Mouse (Mus musculus) thymus, postnatal 14 days (tissue): ENCODE results near the gene Vps50.
"Not testable (repeated sequence)": the region's sequence is repeated elsewhere in the genome, so short reads cannot be mapped to it uniquely, and the experiment has no call there.

Experiments used
- DNase-seq: peaks from one replicate; pipeline ENCODE4 v3.0.0; 2021

Vps50 gene

DNA sequence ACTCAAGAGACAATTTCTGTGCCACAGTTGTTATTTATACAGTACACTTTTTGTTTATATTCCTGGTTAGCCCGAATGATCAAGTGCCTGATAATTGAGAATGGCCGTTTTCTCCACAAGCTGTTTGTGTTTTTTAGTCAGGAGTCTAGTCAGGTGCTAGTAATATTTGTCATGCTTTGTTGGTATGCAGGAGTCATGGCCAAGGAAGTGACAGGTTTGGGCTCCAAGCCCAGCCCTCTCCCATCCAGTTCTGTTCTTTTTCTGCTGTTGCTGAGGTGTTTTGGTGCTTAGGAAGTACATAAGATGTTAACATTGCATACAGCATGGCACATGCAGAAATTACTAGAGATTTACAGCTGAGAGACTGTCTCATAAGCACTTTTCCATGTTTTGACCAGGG lies 41.3 kb downstream of the Vps50 start:
- DNase-seq, result no peak

- no peak for DNase-seq
These were observed 45.7 kb downstream of the Vps50 start for GRCm38 (mm10) chr6:3543862-3544261.

DNA sequence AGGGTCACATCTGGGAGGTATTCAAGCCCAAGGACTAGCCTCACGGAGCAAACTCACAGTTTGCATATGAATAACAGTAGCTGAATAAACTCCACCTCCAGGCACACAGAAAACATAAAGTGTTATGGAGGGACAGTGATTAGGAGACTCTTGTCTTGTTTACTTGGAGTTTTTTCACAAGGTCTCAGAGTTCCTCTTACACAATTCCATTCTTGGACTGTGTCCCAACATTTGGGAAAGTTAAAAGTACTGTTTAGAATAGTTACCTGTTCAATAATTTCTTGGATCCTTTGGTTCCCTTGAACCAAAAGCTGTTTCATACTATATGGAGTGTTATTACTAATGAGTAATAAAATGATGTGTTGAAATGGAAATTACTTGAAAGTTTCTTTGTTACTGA lies 46.8 kb downstream of the Vps50 start:
- no peak for DNase-seq

DNA sequence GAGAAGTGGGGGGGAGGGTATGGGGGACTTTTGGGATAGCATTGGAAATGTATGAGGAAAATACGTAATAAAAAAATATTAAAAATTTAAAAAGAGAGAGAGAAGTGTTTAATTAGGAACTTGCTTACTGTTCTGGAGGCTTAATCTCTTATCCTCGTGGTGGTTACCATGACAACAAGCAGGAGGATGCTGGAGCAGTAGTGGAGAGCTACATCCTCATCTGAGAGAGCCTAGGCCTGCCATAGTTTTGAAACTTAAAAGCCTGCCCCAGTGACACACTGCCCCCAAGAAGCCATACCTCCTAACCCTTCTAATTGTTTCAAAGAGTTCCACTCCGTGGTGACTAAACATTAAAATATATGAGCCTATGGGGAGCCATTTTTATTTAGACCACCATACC lies 50.8 kb downstream of the Vps50 start:
- DNase-seq, result no peak

DNA sequence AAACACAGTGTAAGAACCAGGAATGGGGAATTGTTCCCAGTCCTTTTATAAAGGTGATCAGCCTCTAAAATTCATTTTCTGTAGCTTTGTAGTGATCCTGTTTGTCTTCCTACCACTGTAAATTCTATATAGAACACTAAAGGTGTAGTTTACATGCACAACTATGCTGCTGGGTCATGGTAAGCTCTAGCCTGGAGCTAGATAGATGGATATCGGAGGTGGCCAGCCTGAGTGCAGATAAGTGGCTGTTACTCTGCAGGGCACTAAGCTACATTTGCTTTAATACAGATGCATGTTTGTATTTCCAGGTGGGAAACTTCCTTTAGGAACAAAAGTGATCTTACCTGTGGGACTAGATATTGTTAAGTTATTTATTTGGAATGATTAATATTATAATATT lies 51.8 kb downstream of the Vps50 start:
- DNase-seq, result no peak

GRCm38 (mm10) chr6:3552681-3553080 lies 54.5 kb downstream of the Vps50 start:
- DNase-seq, result not testable (repeated sequence)

GRCm38 (mm10) chr6:3557177-3557576 lies 59.0 kb downstream of the Vps50 start:
- DNase-seq, result no peak

DNA sequence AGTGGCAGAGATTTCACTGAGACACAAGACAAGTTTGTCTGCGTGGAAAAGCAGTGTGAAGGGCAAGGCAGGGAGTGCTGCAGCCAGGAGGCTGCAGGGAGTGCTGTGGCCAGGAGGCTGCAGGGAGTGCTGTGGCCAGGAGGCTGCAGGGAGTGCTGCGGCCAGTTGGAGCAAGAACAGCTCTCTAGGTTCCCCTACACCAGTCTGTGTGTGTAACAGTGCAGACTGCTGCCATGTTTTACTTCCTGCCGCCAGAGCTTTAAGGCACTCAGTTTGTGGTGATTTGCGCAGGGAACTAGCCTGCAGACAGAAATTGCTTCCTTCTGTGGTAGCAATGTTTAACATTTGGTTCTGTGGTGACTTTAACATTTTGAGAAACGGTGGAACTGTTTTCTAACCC lies 61.8 kb downstream of the Vps50 start:
- no peak for DNase-seq

GRCm38 (mm10) chr6:3562301-3562700 lies 64.1 kb downstream of the Vps50 start:
- no peak for DNase-seq

GRCm38 (mm10) chr6:3564118-3564517 lies 65.9 kb downstream of the Vps50 start:
- not testable (repeated sequence) for DNase-seq

- DNase-seq, result no peak
These were observed 66.8 kb downstream of the Vps50 start for GRCm38 (mm10) chr6:3565005-3565404.

- no peak for DNase-seq
These were observed 67.5 kb downstream of the Vps50 start for GRCm38 (mm10) chr6:3565667-3566066.

DNA sequence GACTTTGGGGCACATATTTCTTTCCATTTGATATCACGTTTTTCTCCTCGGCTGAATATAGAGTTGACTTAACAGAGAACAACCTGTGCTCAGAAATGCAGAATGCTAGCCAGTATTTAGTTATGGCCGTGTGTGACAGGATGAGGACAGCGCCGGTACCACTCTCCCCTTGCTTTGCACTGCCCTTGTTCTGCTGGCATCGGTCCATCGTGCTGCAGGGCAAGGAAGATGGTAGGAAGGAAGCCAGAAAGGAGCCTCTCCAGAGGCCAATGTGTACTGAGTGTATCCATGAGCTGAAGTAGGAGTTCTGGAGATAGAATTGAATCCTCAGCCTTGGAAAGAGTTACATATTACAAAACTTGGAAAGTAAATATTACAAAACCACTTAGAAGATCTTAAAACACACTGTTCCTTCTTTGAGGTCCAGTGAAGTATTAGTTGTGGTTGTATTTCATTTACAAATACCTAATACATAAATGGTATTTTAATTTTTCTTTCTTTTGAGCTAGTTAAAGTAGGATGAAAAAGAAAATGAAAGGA lies 69.0 kb downstream of the Vps50 start:
- no peak for DNase-seq

- DNase-seq, result no peak
These were observed 74.1 kb downstream of the Vps50 start for GRCm38 (mm10) chr6:3572221-3572815.

DNA sequence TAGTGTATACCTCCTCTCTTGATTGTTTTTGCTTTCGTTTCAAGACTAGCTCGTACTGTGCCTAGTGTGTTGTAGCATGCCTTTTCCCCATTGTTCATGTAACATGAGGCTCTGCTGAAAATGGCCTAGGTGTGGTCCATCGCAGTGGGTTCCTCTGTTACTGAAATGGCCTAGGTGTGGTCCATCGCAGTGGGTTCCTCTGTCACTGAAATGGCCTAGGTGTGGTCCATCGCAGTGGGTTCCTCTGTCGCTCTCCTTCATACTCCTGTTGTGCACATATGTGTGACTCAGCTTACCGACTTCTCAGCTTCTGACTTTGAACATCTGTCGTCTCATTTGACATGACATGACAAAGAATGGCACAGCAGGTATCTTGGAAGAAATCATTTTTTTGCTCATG lies 75.6 kb downstream of the Vps50 start:
- no peak for DNase-seq

DNA sequence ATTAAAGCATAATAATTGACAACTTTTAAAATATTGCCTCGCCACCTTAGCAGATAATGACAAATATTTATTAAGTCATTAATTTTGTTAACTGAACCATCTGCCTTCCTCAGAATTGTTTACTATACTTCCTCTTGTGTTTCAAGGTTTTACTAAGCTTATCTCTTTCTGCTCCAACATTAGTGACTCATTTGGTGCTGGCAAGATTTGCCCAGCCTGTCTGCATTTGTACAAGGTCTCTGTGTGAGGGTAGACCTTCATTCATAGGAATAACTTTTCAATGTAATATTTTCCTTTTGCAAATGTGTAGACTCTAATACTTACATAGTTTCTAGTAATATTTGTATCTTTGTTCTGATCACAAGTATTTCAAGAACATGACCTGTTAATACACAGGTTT lies 87.2 kb downstream of the Vps50 start:
- DNase-seq, result no peak

DNA sequence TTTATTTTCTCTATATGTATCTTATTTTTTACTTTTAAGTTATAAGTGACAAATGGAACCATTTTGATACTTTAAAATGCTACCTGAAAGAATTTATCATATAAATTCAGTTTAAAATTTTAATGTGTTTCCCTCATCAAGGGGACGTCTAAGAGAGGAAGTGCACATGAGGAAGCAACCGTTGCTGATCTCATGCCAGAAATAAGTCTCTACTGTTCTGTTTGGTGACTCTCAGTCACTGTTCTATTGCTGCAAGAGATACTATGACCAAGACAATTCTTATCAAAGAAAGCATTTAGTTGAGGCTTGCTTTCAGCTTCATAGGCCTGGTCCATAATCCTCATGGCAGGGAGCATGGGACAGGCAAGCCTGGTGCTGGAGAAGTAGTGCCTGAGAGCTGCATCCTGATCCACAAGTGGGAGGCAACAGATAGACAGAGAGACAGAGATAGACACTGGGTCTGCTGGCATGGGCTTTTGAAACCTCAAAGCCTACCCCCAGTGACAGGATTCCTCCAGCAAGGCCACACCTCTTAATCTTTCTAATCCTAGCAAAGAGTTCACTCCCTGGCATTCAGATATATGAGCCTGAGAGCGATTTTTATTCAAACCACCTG lies 92.2 kb downstream of the Vps50 start:
- DNase-seq, result no peak

DNA sequence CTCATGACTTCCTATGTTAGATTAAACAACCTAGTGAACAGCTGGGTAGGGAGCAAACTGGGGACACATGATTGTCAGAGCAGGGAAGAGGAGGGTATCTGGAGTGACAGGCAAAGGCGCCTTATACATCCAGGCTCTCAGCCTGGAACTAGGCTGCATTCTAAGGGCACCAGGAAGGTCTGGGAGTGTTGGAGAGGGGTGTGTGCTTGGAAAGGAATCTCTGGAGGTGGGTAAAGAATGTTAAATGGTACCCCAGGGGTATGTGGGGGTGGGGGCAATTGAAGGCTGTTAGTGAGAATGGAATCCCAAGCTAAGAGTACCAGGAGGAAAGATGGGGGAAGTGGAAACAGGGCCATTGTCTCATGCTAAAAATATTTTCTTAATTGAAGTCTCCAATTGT lies 96.1 kb downstream of the Vps50 start:
- no peak for DNase-seq

DNA sequence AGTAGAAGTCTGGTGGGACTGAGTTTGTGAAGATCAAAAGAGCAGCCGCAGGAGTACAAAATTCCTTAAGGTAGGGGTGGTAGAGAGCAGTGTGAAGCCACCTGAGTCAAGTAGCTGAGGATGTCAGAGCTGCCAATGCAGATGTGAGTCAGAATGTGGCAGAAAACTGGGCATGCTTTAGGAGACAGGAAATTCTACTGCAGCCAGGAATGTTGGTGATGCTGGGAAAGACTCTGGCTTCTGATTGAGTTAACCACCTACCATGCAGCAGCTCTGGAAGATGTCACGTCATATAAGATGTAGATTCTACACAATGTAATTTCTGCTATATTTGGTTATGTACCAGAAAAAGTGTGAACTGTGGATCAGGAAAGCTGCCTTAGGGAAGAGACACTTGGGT lies 114.6 kb downstream of the Vps50 start:
- no peak for DNase-seq

GRCm38 (mm10) chr6:3620428-3621387 lies 122.5 kb downstream of the Vps50 start:
- DNase-seq, result not testable (repeated sequence)
